Mouse (Mus musculus): Measurements from ENCODE around the gene Gm10260.

Gene Gm10260

DNA sequence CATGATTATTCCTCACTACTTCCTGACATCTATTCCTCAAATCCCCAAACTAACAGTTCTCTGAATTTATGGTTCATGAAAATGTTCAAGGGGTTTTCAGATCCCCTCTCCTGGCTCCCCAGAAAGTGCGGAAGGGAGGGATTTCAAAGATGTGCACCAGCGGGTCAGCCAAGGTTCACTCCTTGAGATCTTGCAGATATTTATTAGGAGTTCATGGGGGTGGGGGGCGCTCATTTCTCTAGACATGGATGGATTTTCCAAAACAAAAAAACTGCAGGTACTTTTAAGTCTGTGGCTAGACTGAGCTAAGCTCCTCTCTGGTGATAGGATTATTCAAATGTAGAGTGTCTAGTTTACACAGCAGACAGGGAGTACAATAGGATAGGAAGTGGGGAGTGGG is 8.4 kb upstream of the Gm10260 start:
- DNase-seq (ENCODE audit: low spot score in 2 of 2): no peak

- no peak for DNase-seq (ENCODE audit: low spot score in 2 of 2)
These were observed 7.7 kb upstream of the Gm10260 start for GRCm38 (mm10) chr13:97768046-97768682.

GRCm38 (mm10) chr13:97766600-97766999 is 6.2 kb upstream of the Gm10260 start:
- no peak for DNase-seq (ENCODE audit: low spot score in 2 of 2)

DNA sequence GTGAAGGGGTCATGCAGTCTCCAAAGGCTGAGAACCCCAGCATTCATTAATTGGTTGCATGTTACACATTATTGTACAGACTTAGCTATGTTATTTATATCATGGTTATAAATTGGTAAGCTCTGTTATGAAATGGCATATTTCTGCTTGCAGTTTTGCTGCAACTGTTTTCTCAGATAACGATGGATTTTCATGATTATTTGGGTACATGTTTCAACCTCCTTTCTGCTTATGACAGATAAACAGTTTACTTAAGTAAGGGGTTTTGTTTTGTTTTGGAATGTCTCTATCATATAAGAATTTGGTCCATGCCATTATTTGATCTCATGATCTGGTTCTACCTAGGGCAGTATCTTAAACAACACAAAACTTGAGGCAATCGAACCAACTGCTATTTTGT is 5.5 kb upstream of the Gm10260 start:
- no peak for DNase-seq (ENCODE audit: low spot score in 2 of 2)

GRCm38 (mm10) chr13:97764067-97764466 is 3.6 kb upstream of the Gm10260 start:
- DNase-seq (ENCODE audit: low spot score in 2 of 2): no peak

DNA sequence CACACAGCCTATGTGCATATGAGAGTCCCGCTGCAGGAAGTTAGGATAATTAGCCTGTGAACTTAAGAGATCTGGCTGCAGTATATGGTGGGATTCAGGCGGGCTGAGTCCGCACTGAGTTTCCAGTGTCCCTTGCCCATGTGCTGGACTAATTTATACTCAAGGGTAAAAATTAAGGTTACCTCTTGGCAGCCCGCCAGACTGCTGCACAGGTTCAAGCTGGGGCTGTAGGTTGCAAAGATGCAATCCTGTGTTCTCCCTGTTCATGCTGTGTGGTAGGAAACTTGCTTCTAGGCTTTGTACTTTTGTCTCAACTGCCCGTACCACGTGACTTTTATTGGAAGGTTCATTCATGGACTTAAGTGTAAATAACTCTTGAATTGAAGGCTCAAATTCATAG is 3.0 kb upstream of the Gm10260 start:
- DNase-seq (ENCODE audit: low spot score in 2 of 2): no peak

GRCm38 (mm10) chr13:97762121-97762520 is 1.7 kb upstream of the Gm10260 start:
- no peak for DNase-seq (ENCODE audit: low spot score in 2 of 2)

DNA sequence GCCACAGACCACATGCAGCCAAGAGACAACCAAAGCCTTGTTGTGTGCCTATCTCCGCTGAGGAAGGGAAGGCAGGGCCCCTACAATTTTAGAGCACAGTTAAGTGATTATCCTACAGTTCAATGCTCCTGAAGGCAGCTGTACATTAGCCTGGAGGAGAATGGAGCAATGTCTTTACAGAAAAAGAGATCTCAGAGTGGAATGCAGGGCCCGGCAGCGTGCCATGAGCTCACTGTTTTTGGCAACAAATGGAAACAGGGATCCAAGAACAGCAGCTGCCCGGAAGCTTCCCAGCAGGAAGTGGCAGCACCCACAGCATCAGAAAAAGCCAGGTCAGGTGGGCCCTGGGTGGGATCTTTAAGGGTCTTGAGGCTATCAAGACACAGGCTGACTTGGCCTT is 3.4 kb downstream of the Gm10260 start:
- no peak for DNase-seq (ENCODE audit: low spot score in 2 of 2)

- no peak for DNase-seq (ENCODE audit: low spot score in 2 of 2)
These were observed 4.3 kb downstream of the Gm10260 start for GRCm38 (mm10) chr13:97756091-97756490.

DNA sequence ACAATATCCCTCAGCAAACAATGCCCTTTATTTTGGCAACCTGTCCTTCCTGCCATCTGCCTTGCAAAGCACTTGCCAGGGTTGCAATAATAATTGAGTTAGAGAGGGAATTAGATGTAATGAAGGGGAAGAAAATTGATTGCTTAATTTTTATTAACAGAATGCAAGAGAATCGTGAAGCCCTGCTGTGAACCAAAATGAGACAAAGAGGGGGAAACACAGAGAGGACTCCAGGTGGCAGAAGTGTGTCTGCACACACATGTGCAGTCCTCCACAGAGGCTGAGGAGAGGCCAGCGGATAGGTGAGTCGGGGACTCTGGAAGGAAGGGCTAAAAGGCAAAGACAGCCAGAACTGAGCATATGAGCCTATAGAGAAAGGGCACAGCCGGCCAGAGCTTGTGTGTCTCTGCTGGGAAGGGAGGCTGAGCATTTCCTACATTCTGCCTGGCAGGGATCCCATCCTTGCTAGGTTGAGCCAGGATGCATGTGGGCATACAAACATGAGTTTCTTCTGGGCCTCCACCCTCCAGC is 9.5 kb downstream of the Gm10260 start:
- DNase-seq (ENCODE audit: low spot score in 2 of 2): no peak

- DNase-seq (ENCODE audit: low spot score in 2 of 2): no peak
These were observed 13.2 kb downstream of the Gm10260 start for GRCm38 (mm10) chr13:97747037-97747860.

DNA sequence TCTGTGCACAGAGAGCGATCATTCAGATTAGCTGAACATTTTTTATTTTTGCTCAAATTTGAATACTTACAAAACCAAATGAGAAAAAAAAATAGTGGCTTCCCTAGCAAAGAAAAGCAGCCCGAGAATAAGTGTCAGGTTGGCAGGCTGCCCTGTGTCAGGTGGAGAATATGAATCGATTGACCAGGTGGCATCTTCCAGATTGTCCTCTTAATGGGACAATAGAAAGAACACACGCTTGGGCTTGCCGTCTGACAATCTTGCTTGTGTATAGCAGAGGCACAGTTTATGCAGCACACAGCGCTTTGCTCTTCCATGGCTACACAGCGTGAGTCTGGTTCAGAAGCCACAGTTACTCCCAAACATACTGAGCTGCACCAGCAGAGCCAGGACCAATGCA is 15.8 kb downstream of the Gm10260 start:
- no peak for DNase-seq (ENCODE audit: low spot score in 2 of 2)

- DNase-seq (ENCODE audit: low spot score in 2 of 2): no peak
These were observed 16.4 kb downstream of the Gm10260 start for GRCm38 (mm10) chr13:97744036-97744435.

DNA sequence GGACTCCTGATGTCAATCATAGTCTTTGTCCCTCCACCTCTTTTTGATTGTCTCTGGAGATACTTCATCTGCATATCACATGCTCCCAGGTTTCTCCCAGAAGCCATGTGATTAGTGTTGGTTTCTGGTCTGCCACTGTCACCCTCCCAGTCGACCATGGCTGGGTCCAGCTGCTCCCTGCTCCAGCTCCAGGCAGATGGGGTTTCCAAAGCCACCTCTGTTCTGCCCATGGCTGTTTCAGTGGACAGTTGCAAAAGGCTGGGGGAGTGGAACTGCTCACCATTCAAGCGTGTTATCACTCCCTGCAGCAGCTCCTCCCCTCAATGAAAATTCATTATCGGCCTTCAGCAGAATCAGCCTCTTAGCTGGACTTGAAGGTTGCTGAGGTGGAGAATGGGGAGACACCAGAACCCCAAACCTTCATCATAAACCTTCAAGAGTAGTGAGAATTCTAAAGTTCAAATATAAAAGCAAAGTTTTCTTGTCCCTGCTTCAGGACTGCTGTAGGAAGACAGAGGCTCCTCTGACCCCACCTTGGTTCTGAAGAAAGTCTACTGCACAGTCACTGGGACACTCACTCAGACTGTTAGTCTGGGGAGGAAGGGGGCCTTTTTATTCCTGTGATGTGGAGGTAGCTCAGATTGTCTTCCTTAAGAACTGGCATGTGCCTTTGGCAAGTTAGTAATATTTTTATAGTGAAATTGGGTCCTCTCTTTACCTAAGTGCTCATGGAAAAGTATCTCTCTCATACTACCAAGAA is 17.0 kb downstream of the Gm10260 start:
- DNase-seq (ENCODE audit: low spot score in 2 of 2): peak; percentile 48 to 63

DNA sequence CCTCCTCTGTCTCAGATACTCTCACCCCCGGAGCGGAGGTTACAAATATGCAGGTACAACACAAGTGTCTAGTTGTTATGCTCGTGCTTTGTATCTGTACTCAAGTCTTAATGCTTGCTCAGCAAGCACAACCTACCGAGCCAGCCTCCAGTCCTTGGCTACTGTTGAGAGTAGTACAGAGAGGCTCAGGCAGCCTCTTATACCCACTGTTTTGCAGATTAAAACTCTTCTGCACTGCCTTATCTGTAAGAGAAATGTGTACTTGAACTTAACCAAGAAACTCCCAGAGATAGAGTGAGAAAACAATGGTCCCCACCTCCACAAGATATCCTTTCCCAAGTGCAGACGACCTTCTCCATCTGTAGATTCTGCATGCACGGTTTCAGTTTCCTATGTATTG is 24.5 kb downstream of the Gm10260 start:
- DNase-seq (ENCODE audit: low spot score in 2 of 2): no peak

- no peak for DNase-seq (ENCODE audit: low spot score in 2 of 2)
These were observed 25.7 kb downstream of the Gm10260 start for GRCm38 (mm10) chr13:97734760-97735159.

DNA sequence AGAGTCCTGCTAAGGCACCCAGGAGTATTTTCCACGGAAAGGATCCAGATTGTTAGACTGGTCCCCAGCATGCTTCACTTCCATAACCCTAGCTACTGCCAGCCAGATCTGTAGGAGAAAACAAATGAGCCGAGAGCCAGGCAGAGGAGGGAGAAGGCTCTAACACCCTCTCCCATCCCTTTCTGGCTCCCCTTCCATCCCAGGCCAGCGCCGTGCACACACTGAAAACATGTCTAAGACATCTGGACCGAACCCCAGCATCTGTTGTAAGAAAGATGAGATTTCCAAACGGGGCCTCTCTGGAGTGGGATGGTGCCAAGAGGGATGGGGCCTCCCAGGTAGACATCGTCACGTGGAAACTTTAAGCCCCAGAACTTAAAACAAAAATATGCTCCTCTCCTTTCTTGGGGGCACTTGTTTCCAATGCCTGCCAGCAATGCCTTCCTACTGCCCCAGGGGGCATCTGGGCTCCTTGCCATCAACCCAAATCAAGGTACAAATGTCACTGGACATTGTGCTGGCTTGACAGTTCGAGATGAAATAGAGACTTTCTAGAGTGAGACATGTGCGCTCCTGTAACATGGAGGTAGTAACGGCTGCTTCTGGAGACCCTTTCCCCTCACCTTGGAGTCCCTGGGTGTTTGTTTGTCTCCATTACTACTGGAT is 35.1 kb downstream of the Gm10260 start:
- no peak for DNase-seq (ENCODE audit: low spot score in 2 of 2)

- DNase-seq (ENCODE audit: low spot score in 2 of 2): no peak
These were observed 35.9 kb downstream of the Gm10260 start for GRCm38 (mm10) chr13:97724551-97724950.

GRCm38 (mm10) chr13:97712506-97713275 is 47.7 kb downstream of the Gm10260 start:
- DNase-seq (ENCODE audit: low spot score in 2 of 2): no peak

GRCm38 (mm10) chr13:97711510-97711909 is 48.9 kb downstream of the Gm10260 start:
- no peak for DNase-seq (ENCODE audit: low spot score in 2 of 2)
